Mouse (Mus musculus) lung, adult 10 weeks (tissue): ENCODE results near the gene Gng13. TPM values are rescaled to one million over a fixed set of nuclear protein-coding genes. Genes with fewer than 3 reads are reported as not detected.

Experiments
- polyA plus RNA-seq: library from polyadenylated mRNA; stranded (reverse); fragments of 350-450 nt; fragmentation: Illumina TruSeq; extraction: RNeasy Lipid Tissue Mini Kit (QIAGEN cat#74804); gene quantifications from one replicate; pipeline ENCODE4 v1.2.3, GENCODE M21; 2014; ENCODE audit warnings: low read depth, low replicate concordance; ENCODE audit not compliant: insufficient read depth

The Gng13 gene
- polyA plus RNA-seq: 0.90 TPM

GRCm38 (mm10) chr17:25716711-25717637, at the start of gene Gng13:
TSS of gene Gng13 (plus strand) at chr17:25717171.

GRCm38 (mm10) chr17:25727265-25728008, 10.5 kb downstream of the Gng13 start, which contains the start of the genes Chtf18 and Rpusd1:
TSS of gene Chtf18 (minus strand) at chr17:25727419.
TSS of gene Rpusd1 (plus strand) at chr17:25727670.

GRCm38 (mm10) chr17:25735745-25736144, 18.8 kb downstream of the Gng13 start, which contains the start of gene Mslnl:
TSS of gene Mslnl (plus strand) at chr17:25736042.

GRCm38 (mm10) chr17:25754241-25754640, 37.3 kb downstream of the Gng13 start, which contains the start of gene Msln:
TSS of gene Msln (minus strand) at chr17:25754378.

Other genes starting within 250 kb of the Gng13 start
- not detected for gene Sstr5, start 219.9 kb upstream of the Gng13 start, polyA plus RNA-seq
- 0.21 TPM for gene Sox8, start 146.5 kb upstream of the Gng13 start, polyA plus RNA-seq
- gene Lmf1, start 138.1 kb upstream of the Gng13 start, polyA plus RNA-seq: 12.0 TPM
- 1.0 TPM for gene Chtf18, start 10.2 kb downstream of the Gng13 start, polyA plus RNA-seq
- 9.4 TPM for gene Rpusd1, start 10.5 kb downstream of the Gng13 start, polyA plus RNA-seq
- gene Mslnl, start 18.9 kb downstream of the Gng13 start, polyA plus RNA-seq: not detected
- gene Msln, start 37.2 kb downstream of the Gng13 start, polyA plus RNA-seq: 49.1 TPM
- gene Narfl, start 56.6 kb downstream of the Gng13 start, polyA plus RNA-seq: 12.8 TPM
- 24.0 TPM for gene Haghl, start 68.5 kb downstream of the Gng13 start, polyA plus RNA-seq
- 10.3 TPM for gene Ccdc78, start 69.4 kb downstream of the Gng13 start, polyA plus RNA-seq
- 73.2 TPM for gene Fam173a, start 75.7 kb downstream of the Gng13 start, polyA plus RNA-seq
- gene AC134908.4, start 78.5 kb downstream of the Gng13 start, polyA plus RNA-seq: not detected
- gene Metrn, start 80.0 kb downstream of the Gng13 start, polyA plus RNA-seq: 24.7 TPM
- gene Fbxl16, start 91.9 kb downstream of the Gng13 start, polyA plus RNA-seq: 1.5 TPM
- 6.9 TPM for gene Wdr24, start 106.5 kb downstream of the Gng13 start, polyA plus RNA-seq
- 26.4 TPM for gene Jmjd8, start 111.7 kb downstream of the Gng13 start, polyA plus RNA-seq
- gene Stub1, start 116.2 kb downstream of the Gng13 start, polyA plus RNA-seq: 114 TPM
- 2.0 TPM for gene Rhbdl1, start 120.1 kb downstream of the Gng13 start, polyA plus RNA-seq
- gene Gm20683, start 124.6 kb downstream of the Gng13 start, polyA plus RNA-seq: 2.7 TPM
- gene Rhot2, start 127.7 kb downstream of the Gng13 start, polyA plus RNA-seq: 17.7 TPM
- gene Wdr90, start 144.3 kb downstream of the Gng13 start, polyA plus RNA-seq: 7.7 TPM
- gene Mcrip2, start 151.6 kb downstream of the Gng13 start, polyA plus RNA-seq: 17.9 TPM
- gene Mettl26, start 157.9 kb downstream of the Gng13 start, polyA plus RNA-seq: 42.2 TPM
- gene Wfikkn1, start 163.7 kb downstream of the Gng13 start, polyA plus RNA-seq: 0.25 TPM
- 16.6 TPM for gene Rab40c, start 202.6 kb downstream of the Gng13 start, polyA plus RNA-seq
- 34.5 TPM for gene Pigq, start 227.8 kb downstream of the Gng13 start, polyA plus RNA-seq
- 7.5 TPM for gene Nhlrc4, start 227.8 kb downstream of the Gng13 start, polyA plus RNA-seq
- gene A930017K11Rik, start 235.4 kb downstream of the Gng13 start, polyA plus RNA-seq: not detected